Mouse (Mus musculus) MEL (cell line): ENCODE measurements around the gene Pparg. TPM values are rescaled to one million over a fixed set of nuclear protein-coding genes. Genes with fewer than 3 reads are reported as not detected.

ENCODE experiments used
- DNase-seq: peaks from one replicate; pipeline ENCODE4 v3.0.0; 2011; ENCODE audit warnings: low read depth, low spot score
- H3K27ac ChIP-seq: 2 replicates; pipeline ENCODE4 v1.5.1; 2012; ENCODE audit warnings: low read depth, mild to moderate bottlenecking, control low read depth, low read length, moderate library complexity; ENCODE audit not compliant: control insufficient read depth
- H3K27me3 ChIP-seq, 2 experiments: fragments of 150-350 bp in 1 of 2; sonication (generic) in 1 of 2; 2 replicates each; pipeline ENCODE4 v1.6.1; 2012; ENCODE audit warnings: low read length in 2 of 2, mild to moderate bottlenecking in 2 of 2, improper control_type of control experiment in 1 of 2, moderate library complexity in 1 of 2; ENCODE audit not compliant: insufficient read depth in 2 of 2, control insufficient read depth in 1 of 2
- H3K36me3 ChIP-seq, 2 experiments: 2 replicates each; pipeline ENCODE4 v1.6.1; 2012 to 2014; ENCODE audit warnings: low read length in 2 of 2, improper control_type of control experiment in 1 of 2, inconsistent platforms in 1 of 2, mild to moderate bottlenecking in 1 of 2; ENCODE audit not compliant: insufficient read depth in 2 of 2, control insufficient read depth in 1 of 2
- H3K4me1 ChIP-seq, 2 experiments: fragments of 150-350 bp in 1 of 2; sonication (generic) in 1 of 2; 2 replicates each; pipeline ENCODE4 v1.6.1; 2012; ENCODE audit warnings: low read length in 2 of 2, improper control_type of control experiment in 1 of 2, mild to moderate bottlenecking in 1 of 2; ENCODE audit not compliant: insufficient read depth in 2 of 2, control insufficient read depth in 1 of 2
- H3K4me3 ChIP-seq, 2 experiments: fragments of 150-350 bp in 1 of 2; sonication (generic) in 1 of 2; 2 replicates each; pipeline ENCODE4 v1.5.1; 2012; ENCODE audit warnings: low read depth in 2 of 2, low read length in 2 of 2, mild to moderate bottlenecking in 2 of 2, moderate library complexity in 2 of 2, control low read depth in 1 of 2, improper control_type of control experiment in 1 of 2; ENCODE audit not compliant: control insufficient read depth in 1 of 2, insufficient read depth in 1 of 2
- H3K79me2 ChIP-seq: 2 replicates; pipeline ENCODE4 v1.6.1; 2012; ENCODE audit warnings: mild to moderate bottlenecking, low read length, moderate library complexity; ENCODE audit not compliant: control insufficient read depth, poor library complexity, insufficient read depth
- H3K9ac ChIP-seq: 2 replicates; pipeline ENCODE4 v1.6.1; 2012; ENCODE audit warnings: low read depth, mild to moderate bottlenecking, control low read depth, low read length, moderate library complexity; ENCODE audit not compliant: control insufficient read depth, poor library complexity, severe bottlenecking
- H3K9me3 ChIP-seq: fragments of 150-350 bp; sonication (generic); replicated peaks from 2 replicates; pipeline ENCODE4 v1.6.1; 2012; ENCODE audit warnings: mild to moderate bottlenecking, low read length, improper control_type of control experiment, moderate library complexity; ENCODE audit not compliant: insufficient read depth
- CHD2 ChIP-seq: IDR thresholded peaks from 2 replicates; pipeline ENCODE4 v1.6.1; 2011; ENCODE audit warnings: low read length, improper control_type of control experiment
- ELF1 ChIP-seq: IDR thresholded peaks from 2 replicates; pipeline ENCODE4 v1.6.1; 2014; ENCODE audit warnings: low read depth, mild to moderate bottlenecking, inconsistent platforms, low read length, improper control_type of control experiment, moderate library complexity
- EP300 ChIP-seq, 2 experiments: IDR thresholded peaks; 2 replicates each; pipeline ENCODE4 v1.6.1; 2011; ENCODE audit warnings: improper control_type of control experiment in 2 of 2, low read length in 2 of 2, low read depth in 1 of 2, mild to moderate bottlenecking in 1 of 2
- ETS1 ChIP-seq: IDR thresholded peaks from 2 replicates; pipeline ENCODE4 v1.6.1; 2012; ENCODE audit warnings: low read depth, mild to moderate bottlenecking, inconsistent platforms, low read length, improper control_type of control experiment, moderate library complexity
- GATA1 ChIP-seq: IDR thresholded peaks from 2 replicates; pipeline ENCODE4 v1.6.1; 2011; ENCODE audit warnings: low read depth, low read length, improper control_type of control experiment
- HCFC1 ChIP-seq: IDR thresholded peaks from 2 replicates; pipeline ENCODE4 v1.6.1; 2012; ENCODE audit warnings: low read depth, mild to moderate bottlenecking, inconsistent platforms, low read length, improper control_type of control experiment, moderate library complexity
- JUND ChIP-seq: IDR thresholded peaks from 2 replicates; pipeline ENCODE4 v1.6.1; 2011; ENCODE audit warnings: low read depth, mild to moderate bottlenecking, improper control_type of control experiment, low read length
- KAT2A ChIP-seq: conservative IDR thresholded peaks from 2 replicates; pipeline ENCODE4 v1.6.1; 2012; ENCODE audit warnings: low read depth, low read length, improper control_type of control experiment, inconsistent platforms
- MAFK ChIP-seq: IDR thresholded peaks from 2 replicates; pipeline ENCODE4 v1.6.1; 2011; ENCODE audit warnings: low read depth, mild to moderate bottlenecking, low read length, improper control_type of control experiment, borderline replicate concordance
- MAX ChIP-seq: IDR thresholded peaks from 2 replicates; pipeline ENCODE4 v1.6.1; 2011; ENCODE audit warnings: low read length, improper control_type of control experiment
- MAZ ChIP-seq: IDR thresholded peaks from 2 replicates; pipeline ENCODE4 v1.6.1; 2012; ENCODE audit warnings: low read depth, mild to moderate bottlenecking, inconsistent platforms, low read length, improper control_type of control experiment
- MEF2A ChIP-seq: IDR thresholded peaks from 2 replicates; pipeline ENCODE4 v1.6.1; 2014; ENCODE audit warnings: low read depth, mild to moderate bottlenecking, inconsistent platforms, low read length, improper control_type of control experiment; ENCODE audit not compliant: poor library complexity, insufficient replicate concordance, severe bottlenecking; ENCODE audit errors: extremely low read depth
- MXI1 ChIP-seq: IDR thresholded peaks from 2 replicates; pipeline ENCODE4 v1.6.1; 2011; ENCODE audit warnings: mild to moderate bottlenecking, low read depth, low read length, improper control_type of control experiment
- MYB ChIP-seq: IDR thresholded peaks from 2 replicates; pipeline ENCODE4 v1.6.1; 2011; ENCODE audit warnings: mild to moderate bottlenecking, low read depth, low read length, improper control_type of control experiment
- NELFE ChIP-seq: IDR thresholded peaks from 2 replicates; pipeline ENCODE4 v1.6.1; 2011; ENCODE audit warnings: low read depth, low read length, improper control_type of control experiment
- POLR2A ChIP-seq, 2 experiments: IDR thresholded peaks; 2 replicates each; pipeline ENCODE4 v1.6.1; 2011 to 2012; ENCODE audit warnings: low read length in 2 of 2, mild to moderate bottlenecking in 2 of 2, control low read depth in 1 of 2, improper control_type of control experiment in 1 of 2, low read depth in 1 of 2, moderate library complexity in 1 of 2; ENCODE audit not compliant: control insufficient read depth in 1 of 2, insufficient read depth in 1 of 2, poor library complexity in 1 of 2
- POLR2AphosphoS2 ChIP-seq: IDR thresholded peaks from 2 replicates; pipeline ENCODE4 v1.6.1; 2011; ENCODE audit warnings: low read length, improper control_type of control experiment
- POLR2AphosphoS5 ChIP-seq: IDR thresholded peaks from 2 replicates; pipeline ENCODE4 v1.6.1; 2012; ENCODE audit warnings: low read depth, borderline replicate concordance, mild to moderate bottlenecking, inconsistent platforms, low read length, moderate library complexity, mixed read lengths
- RCOR1 ChIP-seq: IDR thresholded peaks from 2 replicates; pipeline ENCODE4 v1.6.1; 2012; ENCODE audit warnings: low read depth, mild to moderate bottlenecking, inconsistent platforms, low read length, improper control_type of control experiment
- SMC3 ChIP-seq: IDR thresholded peaks from 2 replicates; pipeline ENCODE4 v1.6.1; 2011; ENCODE audit warnings: low read depth, low read length, improper control_type of control experiment
- TCF12 ChIP-seq: IDR thresholded peaks from 2 replicates; pipeline ENCODE4 v1.6.1; 2014; ENCODE audit warnings: low read depth, mild to moderate bottlenecking, inconsistent platforms, low read length, improper control_type of control experiment, moderate library complexity
- USF2 ChIP-seq, 2 experiments: IDR thresholded peaks; 2 replicates each; pipeline ENCODE4 v1.6.1; 2011 to 2012; ENCODE audit warnings: improper control_type of control experiment in 2 of 2, low read length in 2 of 2, borderline replicate concordance in 1 of 2, inconsistent platforms in 1 of 2, low read depth in 1 of 2, mild to moderate bottlenecking in 1 of 2; ENCODE audit not compliant: insufficient read depth in 1 of 2
- ZC3H11A ChIP-seq: IDR thresholded peaks from 2 replicates; pipeline ENCODE4 v1.6.1; 2012; ENCODE audit warnings: low read depth, mild to moderate bottlenecking, inconsistent platforms, low read length, improper control_type of control experiment
- ZKSCAN1 ChIP-seq: IDR thresholded peaks from 2 replicates; pipeline ENCODE4 v1.6.1; 2012; ENCODE audit warnings: low read depth, mild to moderate bottlenecking, inconsistent platforms, low read length, improper control_type of control experiment, moderate library complexity
- ZMIZ1 ChIP-seq: IDR thresholded peaks from 2 replicates; pipeline ENCODE4 v1.6.1; 2012; ENCODE audit warnings: low read depth, mild to moderate bottlenecking, inconsistent platforms, low read length, improper control_type of control experiment, moderate library complexity
- ZNF384 ChIP-seq: IDR thresholded peaks from 2 replicates; pipeline ENCODE4 v1.6.1; 2012; ENCODE audit warnings: low read depth, mild to moderate bottlenecking, inconsistent platforms, low read length, improper control_type of control experiment
- polyA plus RNA-seq, 2 experiments: library from polyadenylated mRNA; stranded (reverse) in 1 of 2; unstranded in 1 of 2; fragments of >175 nt in 1 of 2; fragments of >200 nt in 1 of 2; gene quantifications; 2 replicates each; pipeline versions ENCODE4 v1.2.1 to v1.2.4; 2012; ENCODE audit warnings: low replicate concordance in 2 of 2, low read depth in 1 of 2; ENCODE audit not compliant: insufficient read length in 2 of 2, insufficient read depth in 1 of 2, missing spikeins in 1 of 2
- total RNA-seq: library from RNA; depleted of rRNA; stranded (reverse); fragments of 300-350 nt; gene quantifications from 2 replicates; pipeline ENCODE4 v1.2.3, GENCODE M21; 2012

Gene Pparg
- total and polyA plus RNA-seq, 3 experiments, result 0.08 to 0.15 TPM; not detected in 1

- H3K9ac ChIP-seq, result no peak overlapping the region
- no peaks in the 10 kb centered on the region for H3K79me2 ChIP-seq
- no peaks in the 10 kb centered on the region for H3K36me3 ChIP-seq
- DNase-seq, result no peak
- TF ChIP-seq RCOR1 (no peak), MAZ (no peak), SMC3 (no peak), MXI1 (no peak), MAFK (no peak)
- no peaks in the 10 kb centered on the region for H3K9me3 ChIP-seq
- H3K27me3 ChIP-seq, result peaks cover 0 to 2% of the 10 kb centered on the region in 2 experiments; a peak in 2 of 4 replicates
- H3K27ac ChIP-seq, result no peak overlapping the region
- H3K4me3 ChIP-seq, result no peak overlapping the region
- no peaks in the 10 kb centered on the region for H3K4me1 ChIP-seq
These were observed 161.2 kb downstream of the Pparg start for GRCm38 (mm10) chr6:115521923-115522322.

DNA sequence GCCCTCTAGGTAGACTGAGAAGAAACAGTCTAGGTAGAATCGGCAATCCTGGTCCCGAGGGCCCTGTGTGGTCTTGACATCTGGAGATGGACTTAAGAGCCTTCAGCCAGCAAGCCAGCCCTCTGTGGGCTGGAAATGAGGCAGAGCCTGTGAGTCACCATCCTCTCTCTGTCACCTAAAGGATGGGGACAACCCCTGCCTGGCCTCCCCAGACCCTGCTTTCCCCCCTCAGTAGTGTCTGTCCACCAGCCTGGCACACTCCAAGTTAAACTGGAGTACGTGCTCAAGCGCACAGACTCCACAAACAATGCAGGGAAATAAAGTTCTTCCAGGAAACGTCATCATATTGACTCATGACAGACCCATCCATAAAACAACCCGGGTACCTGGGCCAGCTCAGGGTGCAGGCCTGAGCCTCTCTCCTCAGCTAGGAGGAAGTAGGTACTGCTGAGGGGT is 162.0 kb downstream of the Pparg start:
- no peak for DNase-seq
- Histone ChIP-seq H3K27me3 (peaks cover 0 to 2% of the 10 kb centered on the region in 2 experiments; a peak in 2 of 4 replicates), H3K4me1 (no peaks in the 10 kb centered on the region), H3K27ac (no peak overlapping the region), H3K9me3 (no peaks in the 10 kb centered on the region), H3K4me3 (no peak overlapping the region), H3K9ac (no peak overlapping the region), H3K79me2 (no peaks in the 10 kb centered on the region), H3K36me3 (no peaks in the 10 kb centered on the region)
- TF ChIP-seq GATA1 (no peak), ZKSCAN1 (no peak), POLR2AphosphoS2 (no peak), ELF1 (no peak), HCFC1 (no peak), ZC3H11A (no peak), POLR2A (IDR thresholded peaks at IDR 0.05; ENCODE audit: control insufficient read depth in 1 of 2, insufficient read depth in 1 of 2, low read depth in 1 of 2, low read length in 2 of 2, poor library complexity in 1 of 2) (no peak), USF2 (IDR thresholded peaks at IDR 0.05; ENCODE audit: borderline replicate concordance in 1 of 2, insufficient read depth in 1 of 2, low read depth in 1 of 2, low read length in 2 of 2) (no peak), RCOR1 (no peak), EP300 (IDR thresholded peaks at IDR 0.05; ENCODE audit: low read depth in 1 of 2, low read length in 2 of 2) (no peak)

- no peak overlapping the region for H3K27ac ChIP-seq
- H3K9ac ChIP-seq, result no peak overlapping the region
- no peaks in the 10 kb centered on the region for H3K36me3 ChIP-seq
- no peaks in the 10 kb centered on the region for H3K9me3 ChIP-seq
- H3K4me1 ChIP-seq, result no peaks in the 10 kb centered on the region
- H3K4me3 ChIP-seq, result no peak overlapping the region
- H3K27me3 ChIP-seq, result peaks cover 0 to 2% of the 10 kb centered on the region in 2 experiments; a peak in 2 of 4 replicates
- no peak for DNase-seq
- no peaks in the 10 kb centered on the region for H3K79me2 ChIP-seq
- no peak for TF ChIP-seq POLR2AphosphoS5
- TF ChIP-seq TCF12, result no peak
- no peak for TF ChIP-seq ZNF384
- TF ChIP-seq MAX, result no peak
- no peak for TF ChIP-seq ETS1
- no peak for TF ChIP-seq ZC3H11A
- no peak for TF ChIP-seq POLR2A (IDR thresholded peaks at IDR 0.05; ENCODE audit: control insufficient read depth in 1 of 2, insufficient read depth in 1 of 2, low read depth in 1 of 2, low read length in 2 of 2, poor library complexity in 1 of 2)
- TF ChIP-seq KAT2A, result no peak
- no peak for TF ChIP-seq NELFE
- no peak for TF ChIP-seq ZMIZ1
- TF ChIP-seq CHD2, result no peak
- TF ChIP-seq MEF2A, result no peak
- no peak for TF ChIP-seq RCOR1
- no peak for TF ChIP-seq ZKSCAN1
- TF ChIP-seq SMC3, result no peak
- no peak for TF ChIP-seq JUND
- TF ChIP-seq MYB, result no peak
- TF ChIP-seq HCFC1, result no peak
These were observed 162.4 kb downstream of the Pparg start for GRCm38 (mm10) chr6:115523201-115523600.
